ENCODE assay signal across 10 mouse cellular contexts in genomic region chr8:120211345-120211744, GRCm38 (mm10). TPM values are rescaled to one million over a fixed set of nuclear protein-coding genes. Genes with fewer than 3 reads are reported as not detected.
A peak's percentile ranks its signal among the peaks of the same experiment; 100 is the strongest.
DNase-seq lines count a peak whose midpoint lies in the region; ATAC-seq and TF ChIP-seq lines count a peak whose summit lies in the region.
"Had no signal": no experiment of that assay in that cellular context is flagged by ENCODE, and none has a peak within 500 bp of the region (broad histone marks: within the 10 kb centered on the region; RNA-seq: fewer than 3 reads in every experiment).

No protein-coding gene starts in this region.

- TF ChIP-seq CTCF in forebrain, postnatal 0 days (IDR thresholded peaks at IDR 0.05; ENCODE audit: low read depth): peak; percentile 59
- peak; percentile 20; the same call in 1 of the 2 replicates for TF ChIP-seq CTCF in liver, embryonic 14.5 days (IDR thresholded peaks at IDR 0.05; ENCODE audit: low read depth)

- H3K4me3 ChIP-seq in forebrain, postnatal 0 days (ENCODE audit: low read depth, low read length): no peak overlapping the region
- no peak overlapping the region for H3K4me3 ChIP-seq in forebrain, embryonic 12.5 days (replicated peaks)
- H3K4me3 ChIP-seq in liver, embryonic 14.5 days (ENCODE audit: insufficient read depth in 1 of 2, low read depth in 2 of 2, low read length in 2 of 2): no peak overlapping the region
- H3K4me3 ChIP-seq in limb, embryonic 10.5 days: no peak overlapping the region

- DNase-seq in forebrain, postnatal 0 days: no peak
- DNase-seq in liver, embryonic 14.5 days (ENCODE audit: low read depth in 3 of 3, low spot score in 3 of 3): no peak
- DNase-seq in liver (no peak), ZHBTc4 (ENCODE audit: low read depth, low spot score) (peak; percentile 46)
- peak; percentile 65 for DNase-seq in limb, embryonic 10.5 days (ENCODE audit: low spot score)
- no peak for DNase-seq in adrenal gland, adult 8-10 months
- DNase-seq in right cerebral cortex, adult 2 months (ENCODE audit: low spot score in 2 of 2): no peak

- H3K27ac ChIP-seq in forebrain, postnatal 0 days (ENCODE audit: low read depth, low read length): no peak overlapping the region
- H3K27ac ChIP-seq in forebrain, embryonic 12.5 days: no peak overlapping the region
- no peak overlapping the region for H3K27ac ChIP-seq in liver, embryonic 14.5 days
- peak overlapping the region; percentile 43 for H3K27ac ChIP-seq in limb, embryonic 10.5 days
- H3K27ac ChIP-seq: macrophage had no signal

- no peaks in the 10 kb centered on the region for H3K4me1 ChIP-seq in forebrain, postnatal 0 days (ENCODE audit: insufficient read depth)
- H3K4me1 ChIP-seq in forebrain, embryonic 12.5 days: peaks cover 37% of the 10 kb centered on the region
- H3K4me1 ChIP-seq in liver, embryonic 14.5 days (replicated peaks; ENCODE audit: control insufficient read depth in 2 of 2, insufficient read depth in 2 of 2, low read length in 1 of 2): no peaks in the 10 kb centered on the region
- H3K4me1 ChIP-seq in limb, embryonic 10.5 days: peaks cover 60% of the 10 kb centered on the region

- no peak overlapping the region for H3K4me2 ChIP-seq in forebrain, postnatal 0 days (ENCODE audit: low read depth)
- H3K4me2 ChIP-seq in forebrain, embryonic 12.5 days: no peak overlapping the region
- no peak overlapping the region for H3K4me2 ChIP-seq in liver, embryonic 14.5 days (ENCODE audit: low read depth)

- no peaks in the 10 kb centered on the region for H3K27me3 ChIP-seq in forebrain, postnatal 0 days (ENCODE audit: insufficient read depth, low read length)
- H3K27me3 ChIP-seq in forebrain, embryonic 12.5 days: peaks cover 9% of the 10 kb centered on the region; the same call in 1 of the 2 replicates
- no peaks in the 10 kb centered on the region for H3K27me3 ChIP-seq in liver, embryonic 14.5 days (ENCODE audit: control insufficient read depth, insufficient read depth, low read length)
- peaks cover 18% of the 10 kb centered on the region for H3K27me3 ChIP-seq in limb, embryonic 10.5 days (ENCODE audit: low read depth, poor library complexity, severe bottlenecking)

- no peaks in the 10 kb centered on the region for H3K36me3 ChIP-seq in forebrain, postnatal 0 days (ENCODE audit: insufficient read depth)
- H3K36me3 ChIP-seq in forebrain, embryonic 12.5 days (replicated peaks): no peaks in the 10 kb centered on the region
- H3K36me3 ChIP-seq in liver, embryonic 14.5 days (replicated peaks; ENCODE audit: control insufficient read depth, insufficient read depth, low read depth): no peaks in the 10 kb centered on the region
- no peaks in the 10 kb centered on the region for H3K36me3 ChIP-seq in limb, embryonic 10.5 days

- no peak overlapping the region for H3K9ac ChIP-seq in forebrain, postnatal 0 days
- H3K9ac ChIP-seq in forebrain, embryonic 12.5 days: no peak overlapping the region
- H3K9ac ChIP-seq in liver, embryonic 14.5 days (replicated peaks): no peak overlapping the region

- H3K9me3 ChIP-seq in forebrain, postnatal 0 days (ENCODE audit: low read length): no peaks in the 10 kb centered on the region
- H3K9me3 ChIP-seq in forebrain, embryonic 12.5 days: no peaks in the 10 kb centered on the region
- H3K9me3 ChIP-seq in liver, embryonic 14.5 days (ENCODE audit: control insufficient read depth, low read length): no peaks in the 10 kb centered on the region
- H3K9me3 ChIP-seq in limb, embryonic 10.5 days (replicated peaks): no peaks in the 10 kb centered on the region

- no peak for ATAC-seq in forebrain, postnatal 0 days
- ATAC-seq in forebrain, embryonic 12.5 days (ENCODE audit: low FRiP score): no peak
- ATAC-seq in liver, embryonic 14.5 days (ENCODE audit: insufficient read depth): no peak

- TF ChIP-seq EP300 in liver, embryonic 14.5 days (IDR thresholded peaks at IDR 0.05; ENCODE audit: low read depth): no peak

- 24% methylated on average over 4 of the region's 4 CpGs for WGBS in forebrain, postnatal 0 days
- 15% methylated on average over 4 of the region's 4 CpGs for WGBS in forebrain, embryonic 12.5 days
- 4% methylated on average over 4 of the region's 4 CpGs for WGBS in liver, embryonic 14.5 days (ENCODE audit: insufficient replicate concordance)
- 9% methylated on average over 4 of the region's 4 CpGs for WGBS in limb, embryonic 10.5 days

RNA-seq across cellular contexts. Expression of gene Gse1, which starts 16.9 kb away (rescaled TPM):
- 24.2 and 48.2 TPM in 2 replicates for total RNA-seq in forebrain, postnatal 0 days (2014; rRNA removed)
- 10.5 and 15.9 TPM in 2 replicates for polyA plus RNA-seq in forebrain, postnatal 0 days (2015; fragmentation: Nextera tagmentation; extraction: Ambion mirVana)
- 20.4 and 27.0 TPM in 2 replicates for polyA plus RNA-seq in forebrain, embryonic 12.5 days (2016; fragmentation: Nextera tagmentation; extraction: Ambion mirVana)
- polyA plus RNA-seq in liver, embryonic 14.5 days (2012; rRNA removed): 14.9 and 16.0 TPM in 2 replicates
- polyA plus RNA-seq in liver, embryonic 14.5 days (2014; fragmentation: Nextera tagmentation; extraction: Ambion mirVana): 11.4 and 13.9 TPM in 2 replicates
- polyA plus RNA-seq in limb, embryonic 10.5 days (2016; fragmentation: Nextera tagmentation; extraction: Ambion mirVana): 6.7 and 8.1 TPM in 2 replicates
- 10 to 100 TPM; 30.7 to 64.5 (median 48.4) TPM for total RNA-seq in adrenal gland, adult 8-10 months (2022)

RNA-seq across cellular contexts. Expression of gene Fam92b, which starts 34.1 kb away (rescaled TPM):
- 1.2 and 2.1 TPM in 2 replicates for total RNA-seq in forebrain, postnatal 0 days (2014; rRNA removed)
- 1.1 and 1.6 TPM in 2 replicates for polyA plus RNA-seq in forebrain, postnatal 0 days (2015; fragmentation: Nextera tagmentation; extraction: Ambion mirVana)
- 2.5 and 3.2 TPM in 2 replicates for polyA plus RNA-seq in forebrain, embryonic 12.5 days (2016; fragmentation: Nextera tagmentation; extraction: Ambion mirVana)
- polyA plus RNA-seq in liver, embryonic 14.5 days (2012; rRNA removed): not detected in 2 replicates
- not detected in 2 replicates for polyA plus RNA-seq in liver, embryonic 14.5 days (2014; fragmentation: Nextera tagmentation; extraction: Ambion mirVana)
- 0.16 TPM in 1 of 2 replicates, not detected in the other for polyA plus RNA-seq in limb, embryonic 10.5 days (2016; fragmentation: Nextera tagmentation; extraction: Ambion mirVana)
- total RNA-seq in adrenal gland, adult 8-10 months (2022): 1 to 10 TPM in 3 of 4 experiments, under 1 TPM in 1; 0.99 to 4.1 (median 2.6) TPM
- total RNA-seq: heart, postnatal 36 days had no signal
- polyA plus RNA-seq: macrophage had no signal

Comparison
In these comparisons a context has a peak if more than half of its experiments do, and no peak if none do; other contexts are left out.
1. DNase-seq: peak in ZHBTc4 (single experiment) and limb, embryonic 10.5 days (single experiment); none in forebrain, postnatal 0 days (single experiment), liver, embryonic 14.5 days (0 of 3), liver (single experiment), adrenal gland, adult 8-10 months (single experiment) and right cerebral cortex, adult 2 months (0 of 2).